Mouse (Mus musculus) olfactory bulb, adult 2 months (tissue): ENCODE results near the gene Ms4a10. TPM values are rescaled to one million over a fixed set of nuclear protein-coding genes. Genes with fewer than 3 reads are reported as not detected.
A peak's percentile ranks its signal among the peaks of the same experiment; 100 is the strongest.

ENCODE experiments used
- H3K27ac ChIP-seq: fragments of 200-500 bp; 2 replicates; pipeline ENCODE4 v1.5.1; 2012; ENCODE audit warnings: low read depth, low read length; ENCODE audit not compliant: insufficient read depth
- H3K4me1 ChIP-seq: fragments of 200-500 bp; 2 replicates; pipeline ENCODE4 v1.6.1; 2012; ENCODE audit warnings: low read length; ENCODE audit not compliant: control insufficient read depth, insufficient read depth
- H3K4me3 ChIP-seq: fragments of 200-500 bp; 2 replicates; pipeline ENCODE4 v1.5.1; 2012; ENCODE audit warnings: mild to moderate bottlenecking, low read depth, low read length, moderate library complexity; ENCODE audit not compliant: insufficient read depth
- CTCF ChIP-seq: fragments of 200-500 bp; IDR thresholded peaks from 2 replicates; pipeline ENCODE4 v1.5.1; 2012; ENCODE audit warnings: low read depth, mild to moderate bottlenecking, low read length, moderate library complexity; ENCODE audit not compliant: insufficient read depth
- POLR2A ChIP-seq: fragments of 200-500 bp; IDR thresholded peaks from 2 replicates; pipeline ENCODE4 v1.6.1; 2012; ENCODE audit warnings: mild to moderate bottlenecking, low read depth, low read length, moderate library complexity; ENCODE audit not compliant: insufficient read depth
- WGBS: fragments of 180-500 bp; shearing (Covaris S2); methylation state at CpG from one replicate; pipeline ENCODE4 v1.1.7; 2018; 5-methylcytosine and 5-hydroxymethylcytosine counted together
- polyA plus RNA-seq: library from polyadenylated mRNA; stranded (reverse); fragments of >200 nt; gene quantifications from 2 replicates; pipeline ENCODE4 v1.2.4, GENCODE M21; 2012; ENCODE audit warnings: low replicate concordance; ENCODE audit not compliant: missing spikeins, insufficient read depth, insufficient read length

The Ms4a10 gene
- polyA plus RNA-seq, 1 experiment = not detected

- 66% methylated on average over 4 of the region's 4 CpGs for WGBS
- TF ChIP-seq CTCF (no peak), POLR2A (no peak)
- Histone ChIP-seq H3K27ac (no peak overlapping the region), H3K4me1 (peaks cover 9% of the 10 kb centered on the region; the same call in 1 of the 2 replicates), H3K4me3 (no peak overlapping the region)
Observed at GRCm38 (mm10) chr19:10985889-10986288, 11.4 kb upstream of the Ms4a10 start.

DNA sequence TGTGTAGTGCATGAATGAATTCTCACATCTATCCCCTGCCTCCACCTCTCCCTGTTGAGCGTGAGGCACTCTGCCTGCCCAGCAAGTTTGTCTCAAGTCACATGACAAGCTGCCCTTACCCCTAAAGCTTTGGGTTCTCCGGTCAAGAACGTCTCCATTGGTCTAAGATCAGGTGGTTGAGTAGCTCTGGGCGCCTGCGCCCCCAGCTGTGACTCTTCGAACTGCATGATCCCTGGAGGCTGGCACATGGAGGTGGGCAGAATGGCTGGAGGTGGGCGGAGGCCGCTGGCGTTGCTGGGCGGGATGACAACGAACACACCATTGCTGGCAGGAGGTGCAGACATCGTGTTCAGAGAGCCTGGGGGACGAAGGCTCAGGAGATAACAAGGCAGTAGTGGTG is 10.1 kb upstream of the Ms4a10 start:
- WGBS = 85% methylated on average over 13 of the region's 13 CpGs
- no peak overlapping the region for H3K4me3 ChIP-seq
- peaks cover 7% of the 10 kb centered on the region; the same call in 1 of the 2 replicates for H3K4me1 ChIP-seq
- H3K27ac ChIP-seq = no peak overlapping the region
- TF ChIP-seq CTCF (no peak), POLR2A (no peak)

DNA sequence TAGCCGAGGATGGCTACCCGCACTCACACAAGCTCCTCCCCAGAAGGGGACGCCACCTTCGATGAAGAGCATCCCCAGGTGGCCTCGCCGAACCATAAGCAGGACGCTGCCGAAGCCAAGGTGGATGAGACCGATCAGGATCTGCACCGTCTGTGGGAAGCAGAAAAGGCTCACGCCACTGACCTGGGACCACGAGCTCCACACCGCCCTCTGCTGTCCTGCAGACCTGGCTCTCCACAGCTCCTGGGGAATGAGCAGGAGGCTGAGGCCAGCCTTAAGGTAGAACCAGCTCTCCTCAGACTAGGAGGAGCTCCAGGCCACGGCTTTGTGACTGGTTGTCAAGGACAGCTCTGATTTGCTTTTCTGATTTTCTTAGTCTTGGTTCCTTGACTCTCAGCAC is 8.7 kb upstream of the Ms4a10 start:
- H3K4me1 ChIP-seq = peaks cover 7% of the 10 kb centered on the region; the same call in 1 of the 2 replicates
- TF ChIP-seq CTCF (no peak), POLR2A (no peak)
- WGBS = 26% methylated on average over 14 of the region's 14 CpGs
- H3K27ac ChIP-seq = no peak overlapping the region
- no peak overlapping the region for H3K4me3 ChIP-seq

DNA sequence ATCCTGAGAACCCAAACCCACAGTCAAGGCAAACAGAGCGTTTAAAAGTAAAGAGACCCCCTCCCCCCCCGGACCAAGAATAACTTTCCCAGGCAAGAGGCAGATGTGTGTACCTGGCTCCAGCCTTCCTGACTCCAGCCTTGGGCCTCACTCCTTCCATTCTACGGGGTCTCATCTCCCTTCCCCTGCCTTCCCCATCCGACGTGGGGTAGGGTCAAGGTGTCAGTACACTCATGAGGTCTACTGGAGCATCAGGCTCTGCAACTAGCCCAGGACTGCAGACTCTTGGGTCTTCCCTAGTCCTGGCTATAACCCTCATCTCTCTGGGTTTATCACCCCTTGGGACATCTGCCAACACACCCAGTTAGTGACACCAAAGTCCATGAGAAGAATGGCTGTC is 5.7 kb upstream of the Ms4a10 start:
- Histone ChIP-seq H3K4me3 (no peak overlapping the region), H3K27ac (no peak overlapping the region), H3K4me1 (peaks cover 3% of the 10 kb centered on the region; the same call in 1 of the 2 replicates)
- 83% methylated on average over 5 of the region's 5 CpGs for WGBS
- TF ChIP-seq POLR2A (no peak), CTCF (no peak)

DNA sequence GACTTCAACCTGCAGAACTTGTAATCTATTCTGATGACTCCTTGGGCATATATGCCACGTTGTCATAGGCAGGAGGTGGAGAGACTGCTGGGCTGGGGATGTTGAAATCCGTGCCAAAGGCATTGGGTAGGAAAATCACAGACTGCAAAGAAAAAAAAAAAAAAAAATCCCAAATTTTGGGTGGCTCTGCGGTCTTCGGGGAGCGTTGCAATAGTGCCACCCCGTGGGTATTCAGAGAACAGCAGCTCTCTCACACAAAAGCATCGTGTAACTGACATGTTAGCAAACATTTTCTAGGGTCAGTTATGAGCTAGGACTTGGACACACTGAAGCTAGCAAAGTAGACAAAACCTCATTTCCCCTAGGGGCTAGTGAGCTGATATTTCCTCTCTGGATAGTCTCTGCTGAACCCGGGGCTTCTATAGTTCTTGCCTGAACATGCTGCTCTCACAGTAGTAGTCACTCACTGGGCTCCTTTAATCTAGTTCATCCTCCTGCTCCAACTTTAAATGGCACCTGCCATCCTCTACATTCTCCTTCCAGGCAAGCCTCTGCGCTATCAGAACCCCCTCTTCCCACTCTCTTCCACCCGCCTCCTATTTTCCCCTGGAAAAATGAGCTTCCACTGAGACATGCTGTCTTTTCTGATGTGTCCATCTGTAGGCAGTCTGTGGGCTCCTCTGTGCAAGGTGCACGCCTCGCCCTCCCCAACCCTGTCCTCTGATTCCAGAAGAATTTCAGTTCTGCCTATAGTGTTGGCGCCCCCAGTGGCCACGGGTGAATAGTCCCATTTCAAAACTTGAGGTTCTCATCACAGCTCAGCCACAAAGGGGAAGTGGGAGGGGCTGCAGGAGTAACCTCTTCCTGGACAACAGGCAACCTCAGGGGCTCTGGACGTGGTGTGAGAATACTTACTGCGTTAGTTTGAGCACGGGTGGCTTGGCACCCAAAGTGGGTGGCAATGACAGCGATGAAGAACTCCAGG is 5.0 kb upstream of the Ms4a10 start:
- 11% methylated on average over 18 of the region's 18 CpGs for WGBS
- TF ChIP-seq CTCF (peak; percentile 72), POLR2A (no peak)
- Histone ChIP-seq H3K4me1 (peaks cover 3% of the 10 kb centered on the region; the same call in 1 of the 2 replicates), H3K27ac (no peak overlapping the region), H3K4me3 (no peak overlapping the region)

GRCm38 (mm10) chr19:10976318-10976717 is 1.8 kb upstream of the Ms4a10 start:
- no peak overlapping the region for H3K4me3 ChIP-seq
- TF ChIP-seq POLR2A (no peak), CTCF (no peak)
- H3K4me1 ChIP-seq = no peaks in the 10 kb centered on the region
- 42% methylated on average over 4 of the region's 4 CpGs for WGBS
- no peak overlapping the region for H3K27ac ChIP-seq

- H3K4me1 ChIP-seq = no peaks in the 10 kb centered on the region
- no peak overlapping the region for H3K27ac ChIP-seq
- no peak for TF ChIP-seq POLR2A
- no peak for TF ChIP-seq CTCF
- 88% methylated on average over 2 of the region's 2 CpGs for WGBS
- no peak overlapping the region for H3K4me3 ChIP-seq
Observed at GRCm38 (mm10) chr19:10975187-10975586, 717 bp upstream of the Ms4a10 start.

- no peak overlapping the region for H3K27ac ChIP-seq
- no peaks in the 10 kb centered on the region for H3K4me1 ChIP-seq
- 51% methylated on average over 2 of the region's 2 CpGs for WGBS
- H3K4me3 ChIP-seq = no peak overlapping the region
- no peak for TF ChIP-seq POLR2A
- no peak for TF ChIP-seq CTCF
Observed at GRCm38 (mm10) chr19:10973187-10973586, 1.3 kb downstream of the Ms4a10 start.

DNA sequence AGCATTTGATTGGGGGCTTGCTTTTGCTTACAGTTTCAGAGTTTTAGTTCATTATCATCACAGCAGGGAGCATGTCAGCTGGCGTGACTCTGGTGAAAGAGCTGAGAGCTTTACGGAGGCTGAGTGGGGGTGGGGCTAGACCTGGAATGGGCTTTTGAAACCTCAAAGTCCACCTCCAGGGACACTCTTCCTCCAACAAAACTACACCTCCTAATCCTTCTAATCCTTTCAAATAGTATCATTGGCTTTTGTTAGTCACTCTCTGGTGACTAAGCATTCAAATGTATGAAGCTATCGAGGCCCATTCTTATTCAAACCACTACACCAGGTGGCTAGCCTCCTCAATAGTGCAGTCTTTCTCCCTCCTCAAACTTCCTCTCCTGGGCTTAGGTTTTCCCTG is 1.8 kb downstream of the Ms4a10 start:
- Histone ChIP-seq H3K4me3 (no peak overlapping the region), H3K27ac (no peak overlapping the region), H3K4me1 (no peaks in the 10 kb centered on the region)
- TF ChIP-seq CTCF (no peak), POLR2A (no peak)
- 33% methylated on average over 3 of the region's 3 CpGs for WGBS

GRCm38 (mm10) chr19:10970457-10970856 is 4.0 kb downstream of the Ms4a10 start:
- H3K4me1 ChIP-seq = no peaks in the 10 kb centered on the region
- WGBS = 80% methylated on average over 3 of the region's 3 CpGs
- no peak overlapping the region for H3K27ac ChIP-seq
- no peak overlapping the region for H3K4me3 ChIP-seq
- TF ChIP-seq POLR2A = no peak
- no peak for TF ChIP-seq CTCF
